Mouse (Mus musculus) layer of hippocampus, adult 2 months (tissue): ENCODE measurements around the gene Tead1. TPM values are rescaled to one million over a fixed set of nuclear protein-coding genes. Genes with fewer than 3 reads are reported as not detected.
A peak's percentile ranks its signal among the peaks of the same experiment; 100 is the strongest.

Experiments
- DNase-seq, 2 experiments: peaks; one replicate each; pipeline ENCODE4 v3.0.0; 2022; ENCODE audit warnings: low spot score in 2 of 2
- H3K27ac ChIP-seq: fragments of 200-600 bp; 2 replicates; pipeline ENCODE4 v1.8.1; 2022
- H3K4me3 ChIP-seq: fragments of 200-600 bp; 2 replicates; pipeline ENCODE4 v1.8.1; 2022; ENCODE audit warnings: mild to moderate bottlenecking
- CTCF ChIP-seq: fragments of 200-600 bp; conservative IDR thresholded peaks from 2 replicates; pipeline ENCODE4 v1.8.1; 2022; ENCODE audit warnings: antibody characterized with exemption, mild to moderate bottlenecking, moderate library complexity
- total RNA-seq, 2 experiments: library from RNA; stranded (reverse); gene quantifications; 2 replicates each; pipeline ENCODE4 v1.2.3; 2021

The Tead1 gene
- total RNA-seq, 2 experiments from 2014 or later, result 23.9 to 29.0 TPM

- TF ChIP-seq CTCF, result no peak
- no peak overlapping the region for H3K4me3 ChIP-seq
- DNase-seq, result no peak
- no peak overlapping the region for H3K27ac ChIP-seq
Observed at GRCm38 (mm10) chr7:112775816-112776215, 96.7 kb downstream of the Tead1 start.

- no peak for TF ChIP-seq CTCF
- Histone ChIP-seq H3K27ac (no peak overlapping the region), H3K4me3 (no peak overlapping the region)
- no peak for DNase-seq
Observed at GRCm38 (mm10) chr7:112776670-112777069, 97.6 kb downstream of the Tead1 start.

- no peak for TF ChIP-seq CTCF
- H3K27ac ChIP-seq, result no peak overlapping the region
- no peak for DNase-seq
- H3K4me3 ChIP-seq, result no peak overlapping the region
Observed at GRCm38 (mm10) chr7:112779636-112780035, 100.5 kb downstream of the Tead1 start.

- no peak overlapping the region for H3K27ac ChIP-seq
- TF ChIP-seq CTCF, result no peak
- no peak overlapping the region for H3K4me3 ChIP-seq
- no peak for DNase-seq
Observed at GRCm38 (mm10) chr7:112780910-112781309, 101.8 kb downstream of the Tead1 start.

GRCm38 (mm10) chr7:112781987-112782386, 102.9 kb downstream of the Tead1 start:
- no peak for TF ChIP-seq CTCF
- no peak for DNase-seq
- H3K27ac ChIP-seq, result no peak overlapping the region
- H3K4me3 ChIP-seq, result no peak overlapping the region

GRCm38 (mm10) chr7:112784278-112784677, 105.2 kb downstream of the Tead1 start:
- Histone ChIP-seq H3K4me3 (no peak overlapping the region), H3K27ac (no peak overlapping the region)
- no peak for DNase-seq
- peak; percentile 63 for TF ChIP-seq CTCF

- Histone ChIP-seq H3K27ac (no peak overlapping the region), H3K4me3 (no peak overlapping the region)
- no peak for TF ChIP-seq CTCF
- DNase-seq, result no peak
Observed at GRCm38 (mm10) chr7:112785271-112785670, 106.2 kb downstream of the Tead1 start.

- TF ChIP-seq CTCF, result no peak
- H3K4me3 ChIP-seq, result no peak overlapping the region
- DNase-seq, result no peak
- H3K27ac ChIP-seq, result peak overlapping the region; percentile 18; the same call in 1 of the 2 replicates
Observed at GRCm38 (mm10) chr7:112786556-112787225, 107.6 kb downstream of the Tead1 start.

GRCm38 (mm10) chr7:112787281-112787680, 108.2 kb downstream of the Tead1 start:
- no peak for TF ChIP-seq CTCF
- no peak overlapping the region; the same call in 1 of the 2 replicates for H3K27ac ChIP-seq
- no peak overlapping the region for H3K4me3 ChIP-seq
- DNase-seq, result no peak

- no peak overlapping the region for H3K4me3 ChIP-seq
- no peak for TF ChIP-seq CTCF
- H3K27ac ChIP-seq, result 0 out of 2 replicates have a peak overlapping the region, but pooled peaks have one; percentile 9
- DNase-seq, result no peak
Observed at GRCm38 (mm10) chr7:112788321-112788751, 109.2 kb downstream of the Tead1 start.

- DNase-seq, result no peak
- H3K27ac ChIP-seq, result no peak overlapping the region
- no peak overlapping the region for H3K4me3 ChIP-seq
- TF ChIP-seq CTCF, result no peak
Observed at GRCm38 (mm10) chr7:112789693-112790092, 110.6 kb downstream of the Tead1 start.

- TF ChIP-seq CTCF, result no peak
- no peak for DNase-seq
- Histone ChIP-seq H3K27ac (no peak overlapping the region), H3K4me3 (no peak overlapping the region)
Observed at GRCm38 (mm10) chr7:112790334-112790733, 111.2 kb downstream of the Tead1 start.

GRCm38 (mm10) chr7:112792679-112793078, 113.6 kb downstream of the Tead1 start:
- no peak for TF ChIP-seq CTCF
- DNase-seq, result peak; percentile 21 to 59
- H3K4me3 ChIP-seq, result no peak overlapping the region
- H3K27ac ChIP-seq, result peak overlapping the region; percentile 67

GRCm38 (mm10) chr7:112793903-112794302, 114.8 kb downstream of the Tead1 start:
- TF ChIP-seq CTCF, result no peak
- DNase-seq, result no peak
- H3K27ac ChIP-seq, result peak overlapping the region; percentile 10; the same call in 1 of the 2 replicates
- H3K4me3 ChIP-seq, result no peak overlapping the region

- no peak overlapping the region for H3K4me3 ChIP-seq
Observed at GRCm38 (mm10) chr7:112794481-112794880, 115.4 kb downstream of the Tead1 start.

More at GRCm38 (mm10) chr7:112794481-112794880, 115.4 kb downstream of the Tead1 start:
- H3K27ac ChIP-seq, result no peak overlapping the region
- TF ChIP-seq CTCF, result no peak; the same call in 1 of the 2 replicates
- no peak for DNase-seq
